Mouse (Mus musculus) lung, postnatal 0 days (tissue): ENCODE results near the gene Mia. TPM values are rescaled to one million over a fixed set of nuclear protein-coding genes. Genes with fewer than 3 reads are reported as not detected.
A peak's percentile ranks its signal among the peaks of the same experiment; 100 is the strongest.

Source experiments
- ATAC-seq: fragments of 200-750 bp; cut with Nextera tagmentation; 2 replicates; pipeline ENCODE4 v1.8.0; 2017; ENCODE audit warnings: moderate library complexity
- DNase-seq: peaks from one replicate; pipeline ENCODE4 v3.0.0-alpha.2; 2016; ENCODE audit warnings: low spot score
- H3K27ac ChIP-seq: fragments of 300-500 bp; sonication (generic); 2 replicates; pipeline ENCODE4 v1.5.1; 2014; ENCODE audit warnings: antibody characterized with exemption, mild to moderate bottlenecking, low read length, mixed read lengths
- H3K27me3 ChIP-seq: fragments of 300-500 bp; sonication (generic); replicated peaks from 2 replicates; pipeline ENCODE4 v1.6.1; 2014; ENCODE audit warnings: low read length, mixed read lengths; ENCODE audit not compliant: insufficient read depth
- H3K36me3 ChIP-seq: fragments of 300-500 bp; sonication (generic); 2 replicates; pipeline ENCODE4 v1.6.1; 2014; ENCODE audit warnings: low read length, mixed read lengths; ENCODE audit not compliant: insufficient read depth
- H3K4me1 ChIP-seq: fragments of 300-500 bp; sonication (generic); 2 replicates; pipeline ENCODE4 v1.6.1; 2014; ENCODE audit warnings: antibody characterized with exemption, low read depth, low read length, mixed read lengths; ENCODE audit not compliant: insufficient read depth
- H3K4me2 ChIP-seq: fragments of 300-500 bp; sonication (generic); replicated peaks from 2 replicates; pipeline ENCODE4 v1.6.1; 2014; ENCODE audit warnings: low read depth, mild to moderate bottlenecking, low read length, moderate library complexity, mixed read lengths
- H3K4me3 ChIP-seq: fragments of 300-500 bp; sonication (generic); 2 replicates; pipeline ENCODE4 v1.5.1; 2014; ENCODE audit warnings: low read depth, low read length
- H3K9ac ChIP-seq: fragments of 300-500 bp; sonication (generic); replicated peaks from 2 replicates; pipeline ENCODE4 v1.6.1; 2014; ENCODE audit warnings: low read depth, mild to moderate bottlenecking
- H3K9me3 ChIP-seq: fragments of 300-500 bp; sonication (generic); 2 replicates; pipeline ENCODE4 v1.6.1; 2016; ENCODE audit warnings: low read length, mixed read lengths
- CTCF ChIP-seq: IDR thresholded peaks from 2 replicates; pipeline ENCODE4 v1.5.1; 2016; ENCODE audit warnings: antibody characterized with exemption, mild to moderate bottlenecking
- EP300 ChIP-seq: IDR thresholded peaks from 2 replicates; pipeline ENCODE4 v1.6.1; 2016; ENCODE audit warnings: antibody characterized with exemption, mild to moderate bottlenecking, control low read depth
- WGBS: fragments of 180-500 bp; shearing (Covaris S2); extraction: QIAGEN DNeasy Blood & Tissue Kit; methylation state at CpG from one replicate; pipeline ENCODE4 v1.1.7; 2014; 5-methylcytosine and 5-hydroxymethylcytosine counted together
- microRNA counts: library from miRNA; unstranded; fragments of <30 nt; microRNA quantifications from one replicate; lab custom pipeline; 2015
- microRNA-seq: library from miRNA; unstranded; fragments of <30 nt; microRNA quantifications from one replicate; pipeline ENCODE4, GENCODE M21; 2016
- polyA plus RNA-seq: library from polyadenylated mRNA; unstranded; fragments of >200 nt; fragmentation: Nextera tagmentation; extraction: Ambion mirVana; gene quantifications from 2 replicates; pipeline ENCODE4 v1.2.1, GENCODE M21; 2015

Gene Mia
- polyA plus RNA-seq, 1 experiment from 2014 or later, result 31.5 TPM

DNA sequence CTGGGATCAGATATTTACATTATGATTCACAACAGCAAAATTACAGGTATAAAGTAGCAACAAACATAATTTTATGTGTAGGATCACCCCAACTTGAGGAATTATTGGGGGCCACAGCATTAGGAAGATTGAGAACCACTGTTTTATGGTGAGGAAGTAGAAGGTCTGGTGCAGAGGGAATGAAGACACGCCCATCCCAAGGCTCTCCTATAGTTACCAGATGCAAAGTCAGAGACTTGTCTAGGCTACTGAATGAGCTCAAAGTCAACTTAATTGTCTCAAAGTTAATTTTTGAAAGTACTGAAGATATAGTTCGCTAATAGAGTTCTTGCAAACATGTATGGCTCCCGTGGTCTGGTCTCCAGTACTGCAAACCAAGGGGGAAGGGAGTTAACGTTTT is 47.2 kb downstream of the Mia start:
- Histone ChIP-seq H3K4me3 (no peak overlapping the region), H3K36me3 (no peaks in the 10 kb centered on the region), H3K9ac (no peak overlapping the region), H3K9me3 (no peaks in the 10 kb centered on the region), H3K27ac (no peak overlapping the region), H3K4me1 (no peaks in the 10 kb centered on the region), H3K27me3 (no peaks in the 10 kb centered on the region), H3K4me2 (no peak overlapping the region)
- ATAC-seq (no peak), DNase-seq (no peak)
- 81% methylated on average over 4 of the region's 4 CpGs for WGBS
- TF ChIP-seq CTCF, result no peak
- no peak for TF ChIP-seq EP300

DNA sequence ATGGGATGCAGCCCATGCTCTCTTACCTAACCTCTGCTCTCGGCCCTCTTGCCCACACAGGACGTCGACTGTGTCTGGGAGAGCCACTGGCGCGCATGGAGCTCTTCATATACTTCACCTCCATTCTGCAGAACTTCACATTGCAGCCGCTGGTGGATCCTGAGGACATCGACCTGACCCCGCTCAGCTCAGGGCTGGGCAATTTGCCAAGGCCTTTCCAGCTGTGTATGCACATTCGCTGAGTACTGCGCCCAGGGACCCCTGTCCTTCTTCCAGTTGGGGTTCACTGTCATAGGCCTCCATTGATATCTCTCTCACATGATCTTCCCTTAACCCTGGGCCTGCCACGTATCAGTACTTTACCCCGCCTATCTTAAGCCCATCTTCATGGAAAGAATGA is 47.8 kb downstream of the Mia start:
- no peak for ATAC-seq

DNA sequence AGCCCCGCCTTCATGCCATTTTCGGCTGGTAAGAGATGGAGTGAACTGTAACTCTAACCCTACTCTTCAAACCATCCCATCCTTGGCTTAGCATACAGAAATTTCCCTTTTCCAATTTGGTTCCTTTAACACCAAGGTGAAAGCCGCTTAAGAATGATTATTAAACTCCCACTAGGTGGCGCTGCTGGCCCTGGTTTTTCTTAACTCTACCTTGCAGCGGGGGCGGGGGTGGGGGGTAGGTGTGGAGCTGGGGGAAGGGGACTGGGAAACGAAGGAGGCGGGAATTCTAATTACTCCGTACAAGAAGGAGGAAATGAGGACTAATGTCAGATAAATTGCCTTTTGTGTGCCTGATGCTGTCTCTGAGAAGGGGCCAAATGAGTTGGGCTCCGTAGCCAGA is 48.4 kb downstream of the Mia start:
- H3K4me3 ChIP-seq, result no peak overlapping the region
- H3K4me2 ChIP-seq, result no peak overlapping the region
- peak; percentile 58 for DNase-seq
- TF ChIP-seq CTCF (peak; percentile 62), EP300 (no peak)
- WGBS, result 12% methylated on average over 10 of the region's 10 CpGs
- ATAC-seq, result 0 out of 2 replicates have a peak, but pooled peaks have one; percentile 17
- H3K9ac ChIP-seq, result no peak overlapping the region
- H3K27me3 ChIP-seq, result no peaks in the 10 kb centered on the region
- no peaks in the 10 kb centered on the region for H3K36me3 ChIP-seq
- no peaks in the 10 kb centered on the region for H3K9me3 ChIP-seq
- H3K4me1 ChIP-seq, result no peaks in the 10 kb centered on the region
- no peak overlapping the region for H3K27ac ChIP-seq

More for the DNA sequence above, 47.8 kb downstream of the Mia start:
- no peaks in the 10 kb centered on the region for H3K9me3 ChIP-seq
- WGBS, result 35% methylated on average over 12 of the region's 12 CpGs
- H3K27me3 ChIP-seq, result no peaks in the 10 kb centered on the region
- TF ChIP-seq EP300, result no peak
- TF ChIP-seq CTCF, result no peak
- H3K4me2 ChIP-seq, result no peak overlapping the region
- no peak for DNase-seq
- H3K9ac ChIP-seq, result no peak overlapping the region
- H3K36me3 ChIP-seq, result no peaks in the 10 kb centered on the region
- H3K4me3 ChIP-seq, result no peak overlapping the region
- no peaks in the 10 kb centered on the region for H3K4me1 ChIP-seq
- no peak overlapping the region for H3K27ac ChIP-seq

DNA sequence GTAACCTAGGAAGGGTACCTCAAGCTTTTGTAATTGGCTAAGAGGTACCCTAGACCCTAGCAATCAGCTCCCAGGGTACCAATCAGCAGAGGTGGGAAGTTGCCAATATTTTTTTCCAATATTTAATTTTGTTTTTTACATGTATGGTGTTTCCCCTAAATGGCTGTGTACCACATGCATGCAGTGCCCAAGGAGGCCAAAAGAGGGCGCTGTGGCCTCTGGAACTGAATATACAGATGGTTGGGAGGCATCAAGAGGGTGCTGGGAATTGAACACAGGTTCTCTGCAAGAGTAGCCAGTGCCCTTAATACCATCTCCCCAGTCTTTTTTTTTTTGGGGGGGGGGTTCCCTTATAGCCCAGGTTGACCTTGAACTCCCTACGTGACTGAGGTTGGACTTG is 49.6 kb downstream of the Mia start:
- no peak overlapping the region for H3K4me2 ChIP-seq
- no peak overlapping the region for H3K27ac ChIP-seq
- H3K9ac ChIP-seq, result no peak overlapping the region
- H3K36me3 ChIP-seq, result no peaks in the 10 kb centered on the region
- no peaks in the 10 kb centered on the region for H3K4me1 ChIP-seq
- DNase-seq (no peak), ATAC-seq (no peak)
- no peaks in the 10 kb centered on the region for H3K9me3 ChIP-seq
- H3K4me3 ChIP-seq, result no peak overlapping the region
- H3K27me3 ChIP-seq, result no peaks in the 10 kb centered on the region
- 67% methylated on average over 2 of the region's 2 CpGs for WGBS
- TF ChIP-seq CTCF (peak; percentile 22; the same call in 1 of the 2 replicates), EP300 (no peak)

DNA sequence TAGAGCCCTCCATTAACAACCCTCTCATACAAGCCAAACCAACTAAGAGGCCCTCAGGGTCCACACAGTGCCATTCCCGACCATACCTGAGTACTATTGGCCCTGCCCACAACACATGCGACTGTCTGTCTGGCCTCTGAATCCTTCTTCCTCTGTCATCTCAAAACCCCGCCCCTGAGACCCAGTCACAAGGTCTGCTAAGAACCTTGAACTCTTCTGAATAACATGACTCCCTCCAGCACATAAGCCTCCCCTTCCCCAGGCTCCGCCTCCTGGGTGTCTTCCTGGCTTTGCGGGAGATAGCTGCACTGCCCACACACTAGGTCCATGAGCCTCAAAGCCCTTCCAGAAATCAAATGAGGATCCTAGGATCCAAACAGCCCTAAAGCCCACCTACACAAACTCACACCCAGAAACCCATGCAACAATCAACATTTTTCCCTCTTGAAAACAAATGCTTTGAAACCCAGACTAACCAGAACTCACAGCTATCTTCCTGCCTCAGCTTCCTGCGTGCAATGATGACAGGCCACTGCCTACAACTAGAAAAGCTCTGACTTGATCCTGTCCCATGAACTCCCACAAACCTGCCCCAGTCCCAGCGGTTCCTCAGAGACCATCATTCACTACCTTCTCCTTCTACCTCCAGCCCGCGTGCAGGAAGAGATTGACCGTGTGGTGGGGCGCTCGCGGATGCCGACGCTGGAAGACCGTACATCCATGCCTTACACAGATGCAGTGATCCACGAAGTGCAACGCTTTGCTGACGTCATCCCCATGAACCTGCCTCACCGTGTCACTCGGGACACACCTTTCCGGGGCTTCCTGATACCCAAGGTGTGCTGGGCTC is 50.2 kb downstream of the Mia start:
- DNase-seq (no peak), ATAC-seq (no peak)
- TF ChIP-seq EP300 (no peak), CTCF (no peak)
- H3K4me3 ChIP-seq, result no peak overlapping the region
- H3K27ac ChIP-seq, result no peak overlapping the region
- WGBS, result 87% methylated on average over 22 of the region's 22 CpGs
- no peak overlapping the region for H3K4me2 ChIP-seq
- H3K4me1 ChIP-seq, result no peaks in the 10 kb centered on the region
- H3K9me3 ChIP-seq, result no peaks in the 10 kb centered on the region
- H3K27me3 ChIP-seq, result no peaks in the 10 kb centered on the region
- H3K36me3 ChIP-seq, result no peaks in the 10 kb centered on the region
- no peak overlapping the region for H3K9ac ChIP-seq

DNA sequence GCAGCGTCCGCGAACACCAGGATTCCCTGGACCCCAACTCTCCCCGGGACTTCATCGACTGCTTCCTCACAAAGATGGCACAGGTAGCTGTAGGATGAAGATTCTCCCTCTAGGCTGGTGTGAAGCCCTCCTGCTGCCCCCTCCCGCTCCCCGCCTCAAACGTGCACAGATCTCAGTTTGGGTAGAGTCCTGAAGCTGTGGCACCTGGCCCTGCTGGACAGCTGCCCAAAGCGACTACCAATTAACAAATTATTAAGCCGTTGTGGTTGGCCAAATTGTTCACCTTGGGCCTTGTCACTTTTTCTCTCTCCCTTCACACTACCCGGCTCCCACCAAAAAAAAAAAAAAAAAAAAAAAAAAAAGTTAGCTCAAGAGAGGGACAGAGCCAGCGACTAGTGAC is 51.1 kb downstream of the Mia start:
- 81% methylated on average over 12 of the region's 12 CpGs for WGBS
- ATAC-seq, result no peak

More for the DNA sequence above, 51.1 kb downstream of the Mia start:
- Histone ChIP-seq H3K36me3 (no peaks in the 10 kb centered on the region), H3K4me3 (no peak overlapping the region), H3K27ac (no peak overlapping the region), H3K4me1 (no peaks in the 10 kb centered on the region), H3K9ac (no peak overlapping the region), H3K9me3 (no peaks in the 10 kb centered on the region), H3K4me2 (no peak overlapping the region), H3K27me3 (no peaks in the 10 kb centered on the region)
- no peak for DNase-seq
- no peak for TF ChIP-seq EP300
- no peak for TF ChIP-seq CTCF

MicroRNA genes within 50 kb of the gene (microRNA counts, 519-probe panel; counts per million panel counts)
- not detected for microRNA mmu-miR-1191 (lab: Ali Mortazavi, UCI)

Small RNAs within 50 kb of the gene (microRNA-seq; reads per million reads assigned to microRNA genes)
- gene Mir1191, result 1.2 reads per million
- not detected for gene Mir3101

Other genes starting within 250 kb of the Mia start
- not detected in 2 replicates for gene Cyp2a22, start 241.8 kb downstream of the Mia start, polyA plus RNA-seq
- gene Cyp2a12, start 152.1 kb downstream of the Mia start, polyA plus RNA-seq, result not detected in 2 replicates
- 585 and 665 TPM in 2 replicates for gene Cyp2f2, start 61.2 kb downstream of the Mia start, polyA plus RNA-seq
- gene Cyp2t4, start 27.4 kb downstream of the Mia start, polyA plus RNA-seq, result 0.14 TPM in 1 of 2 replicates, not detected in the other
- gene Egln2, start 14.4 kb downstream of the Mia start, polyA plus RNA-seq, result 68.0 and 75.1 TPM in 2 replicates
- gene Rab4b, start 2.3 kb downstream of the Mia start, polyA plus RNA-seq, result 79.6 and 82.3 TPM in 2 replicates
- 0.35 TPM in 1 of 2 replicates, not detected in the other for gene Gm21983, start 71 bp downstream of the Mia start, polyA plus RNA-seq
- 2.5 TPM in 2 replicates for gene BC024978, start 14.6 kb upstream of the Mia start, polyA plus RNA-seq
- gene Snrpa, start 15.1 kb upstream of the Mia start, polyA plus RNA-seq, result 69.7 and 75.8 TPM in 2 replicates
- gene Itpkc, start 47.5 kb upstream of the Mia start, polyA plus RNA-seq, result 2.9 and 4.1 TPM in 2 replicates
- 21.3 and 23.6 TPM in 2 replicates for gene Coq8b, start 51.9 kb upstream of the Mia start, polyA plus RNA-seq
- 11.6 and 11.7 TPM in 2 replicates for gene Numbl, start 77.3 kb upstream of the Mia start, polyA plus RNA-seq
- 99.9 and 103 TPM in 2 replicates for gene Ltbp4, start 156.5 kb upstream of the Mia start, polyA plus RNA-seq
- 31.1 and 31.2 TPM in 2 replicates for gene Shkbp1, start 174.9 kb upstream of the Mia start, polyA plus RNA-seq
- not detected in 2 replicates for gene Gm20479, start 176.3 kb upstream of the Mia start, polyA plus RNA-seq